Mouse (Mus musculus): ENCODE measurements at regions not wholly inside any gene's neighbourhood (a gene's known extent, or its start where the extent isn't known, plus 50 kb on each side); places are given as distances from the start of the nearest gene placed in this dataset.

GRCm38 (mm10) chr2:148622216-148622615, 50.2 kb upstream of the Nxt1 start:
- DNase-seq: no peak

GRCm38 (mm10) chr2:148611911-148612310, 60.5 kb upstream of the Nxt1 start:
- DNase-seq: no peak

- DNase-seq: no peak
Observed at GRCm38 (mm10) chr2:148605425-148605930, 66.9 kb upstream of the Nxt1 start.

- DNase-seq: no peak
Observed at GRCm38 (mm10) chr2:148603951-148604350, 68.5 kb upstream of the Nxt1 start.

GRCm38 (mm10) chr2:148603315-148603714, 69.1 kb upstream of the Nxt1 start:
- DNase-seq: no peak

- no peak for DNase-seq
Observed at GRCm38 (mm10) chr2:148599498-148599897, 72.9 kb upstream of the Nxt1 start.

GRCm38 (mm10) chr2:148596966-148597365, 75.4 kb upstream of the Nxt1 start:
- DNase-seq: no peak

- no peak for DNase-seq
Observed at GRCm38 (mm10) chr2:148585721-148586335, 86.6 kb upstream of the Nxt1 start.

GRCm38 (mm10) chr2:148582208-148582607, 90.2 kb upstream of the Nxt1 start:
- no peak for DNase-seq

GRCm38 (mm10) chr2:148581666-148582065, 90.7 kb upstream of the Nxt1 start:
- no peak for DNase-seq

- peak; percentile 4 for DNase-seq
Observed at GRCm38 (mm10) chr2:148580286-148580966, 92.0 kb upstream of the Nxt1 start.

- DNase-seq: no peak
Observed at GRCm38 (mm10) chr2:148579564-148579963, 92.8 kb upstream of the Nxt1 start.

GRCm38 (mm10) chr2:148579027-148579426, 93.4 kb upstream of the Nxt1 start:
- no peak for DNase-seq

GRCm38 (mm10) chr2:148578176-148578575, 94.2 kb upstream of the Nxt1 start:
- DNase-seq: no peak

- no peak for DNase-seq
Observed at GRCm38 (mm10) chr2:148575433-148575832, 97.0 kb upstream of the Nxt1 start.

- peak; percentile 32 for DNase-seq
Observed at GRCm38 (mm10) chr2:148572165-148572564, 100.2 kb upstream of the Nxt1 start.

GRCm38 (mm10) chr2:148571616-148572015, 100.8 kb upstream of the Nxt1 start:
- no peak for DNase-seq

- DNase-seq: no peak
Observed at GRCm38 (mm10) chr2:148571018-148571417, 101.4 kb upstream of the Nxt1 start.

GRCm38 (mm10) chr2:148567930-148568481, 104.4 kb upstream of the Nxt1 start:
- DNase-seq: no peak

GRCm38 (mm10) chr2:148563390-148563789, 109.0 kb upstream of the Nxt1 start:
- DNase-seq: no peak

- DNase-seq: no peak
Observed at GRCm38 (mm10) chr2:148562041-148562440, 110.4 kb upstream of the Nxt1 start.

- DNase-seq: no peak
Observed at GRCm38 (mm10) chr2:148560013-148560773, 112.2 kb upstream of the Nxt1 start.

- no peak for DNase-seq
Observed at GRCm38 (mm10) chr2:148559376-148559775, 113.0 kb upstream of the Nxt1 start.

Data from thymus, postnatal 25 days (tissue).